Mouse (Mus musculus): ENCODE measurements at regions not wholly inside any gene's neighbourhood (a gene's known extent, or its start where the extent isn't known, plus 50 kb on each side); places are given as distances from the start of the nearest gene placed in this dataset.

DNA sequence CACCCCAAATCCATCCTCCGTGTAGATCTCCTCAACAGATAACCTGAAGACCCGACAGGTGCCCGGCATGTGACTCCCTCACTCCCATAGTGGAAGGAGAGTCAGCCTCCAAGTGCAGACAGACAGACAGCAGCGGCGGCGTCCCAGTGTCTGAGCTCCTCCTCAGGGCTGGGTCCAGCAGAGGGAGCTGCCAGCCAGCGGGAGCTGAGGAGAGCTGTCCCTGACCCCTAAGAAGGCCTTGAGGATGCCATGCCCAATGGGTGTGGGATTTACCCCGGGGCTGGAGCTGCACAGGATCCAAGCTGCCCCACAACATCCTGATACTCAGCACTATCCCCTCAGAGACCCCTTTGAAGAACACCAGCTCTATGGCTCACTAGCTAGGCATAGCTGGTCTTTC lies 115.0 kb upstream of the 1600014C23Rik start:
- TF ChIP-seq CTCF (IDR thresholded peaks at IDR 0.05; ENCODE audit: low read depth) = peak; percentile 74
- no peak for TF ChIP-seq EP300 (IDR thresholded peaks at IDR 0.05; ENCODE audit: low read depth)

Data from heart, postnatal 0 days (tissue).